Mouse (Mus musculus): ENCODE measurements around the gene Mpz. TPM values are rescaled to one million over a fixed set of nuclear protein-coding genes. Genes with fewer than 3 reads are reported as not detected.

Mpz gene
- polyA plus RNA-seq, 1 experiment = 3.5 TPM

- 51% methylated on average over 3 of the region's 3 CpGs for WGBS
- DNase-seq = no peak
- no peak for TF ChIP-seq CTCF (conservative IDR thresholded peaks at IDR 0.05; ENCODE audit: insufficient read depth, insufficient read length, low read depth, low read length)
- TF ChIP-seq POLR2A (IDR thresholded peaks at IDR 0.05; ENCODE audit: low read depth, low read length) = no peak
Observed at GRCm38 (mm10) chr1:171169913-171170312, 19.4 kb downstream of the Mpz start.

GRCm38 (mm10) chr1:171171138-171171537 is 20.6 kb downstream of the Mpz start:
- H3K36me3 ChIP-seq (ENCODE audit: control insufficient read depth, insufficient read depth, low read length) = no peaks in the 10 kb centered on the region
- H3K27ac ChIP-seq (ENCODE audit: insufficient read depth, low read depth, low read length) = peak overlapping the region; percentile 86; the same call in 1 of the 2 replicates
- no peak overlapping the region for H3K4me3 ChIP-seq (ENCODE audit: insufficient read depth, low read depth, low read length)
- no peaks in the 10 kb centered on the region for H3K27me3 ChIP-seq (replicated peaks; ENCODE audit: control insufficient read depth, insufficient read depth, low read length)
- H3K4me1 ChIP-seq (ENCODE audit: control insufficient read depth, insufficient read depth, low read length) = 0 out of 2 replicates have a peak, but pooled peaks cover 2% of the 10 kb centered on the region
- 27% methylated on average over 3 of the region's 3 CpGs for WGBS
- TF ChIP-seq CTCF (conservative IDR thresholded peaks at IDR 0.05; ENCODE audit: insufficient read depth, insufficient read length, low read depth, low read length) = no peak
- no peak for TF ChIP-seq POLR2A (IDR thresholded peaks at IDR 0.05; ENCODE audit: low read depth, low read length)
- peak; percentile 65 for DNase-seq

More at GRCm38 (mm10) chr1:171169913-171170312, 19.4 kb downstream of the Mpz start:
- Histone ChIP-seq H3K27me3 (replicated peaks; ENCODE audit: control insufficient read depth, insufficient read depth, low read length) (no peaks in the 10 kb centered on the region), H3K27ac (ENCODE audit: insufficient read depth, low read depth, low read length) (no peak overlapping the region), H3K4me1 (ENCODE audit: control insufficient read depth, insufficient read depth, low read length) (0 out of 2 replicates have a peak, but pooled peaks cover 2% of the 10 kb centered on the region), H3K4me3 (ENCODE audit: insufficient read depth, low read depth, low read length) (no peak overlapping the region), H3K36me3 (ENCODE audit: control insufficient read depth, insufficient read depth, low read length) (no peaks in the 10 kb centered on the region)

- Histone ChIP-seq H3K36me3 (ENCODE audit: control insufficient read depth, insufficient read depth, low read length) (no peaks in the 10 kb centered on the region), H3K27me3 (replicated peaks; ENCODE audit: control insufficient read depth, insufficient read depth, low read length) (no peaks in the 10 kb centered on the region), H3K4me3 (ENCODE audit: insufficient read depth, low read depth, low read length) (no peak overlapping the region), H3K4me1 (ENCODE audit: control insufficient read depth, insufficient read depth, low read length) (peaks cover 2% of the 10 kb centered on the region; the same call in 1 of the 2 replicates), H3K27ac (ENCODE audit: insufficient read depth, low read depth, low read length) (no peak overlapping the region)
- TF ChIP-seq CTCF (conservative IDR thresholded peaks at IDR 0.05; ENCODE audit: insufficient read depth, insufficient read length, low read depth, low read length) (no peak), POLR2A (IDR thresholded peaks at IDR 0.05; ENCODE audit: low read depth, low read length) (no peak)
- DNase-seq = no peak
- 98% methylated on average over 8 of the region's 8 CpGs for WGBS
Observed at GRCm38 (mm10) chr1:171172779-171173178, 22.3 kb downstream of the Mpz start.

GRCm38 (mm10) chr1:171179487-171180171 is 29.1 kb downstream of the Mpz start:
- Histone ChIP-seq H3K36me3 (ENCODE audit: control insufficient read depth, insufficient read depth, low read length) (no peaks in the 10 kb centered on the region), H3K27me3 (replicated peaks; ENCODE audit: control insufficient read depth, insufficient read depth, low read length) (no peaks in the 10 kb centered on the region), H3K4me3 (ENCODE audit: insufficient read depth, low read depth, low read length) (no peak overlapping the region), H3K27ac (ENCODE audit: insufficient read depth, low read depth, low read length) (no peak overlapping the region), H3K4me1 (ENCODE audit: control insufficient read depth, insufficient read depth, low read length) (no peaks in the 10 kb centered on the region; the same call in none of the 2 replicates)
- TF ChIP-seq CTCF (conservative IDR thresholded peaks at IDR 0.05; ENCODE audit: insufficient read depth, insufficient read length, low read depth, low read length) (no peak), POLR2A (IDR thresholded peaks at IDR 0.05; ENCODE audit: low read depth, low read length) (no peak)
- DNase-seq = peak; percentile 32
- 65% methylated on average over 5 of the region's 5 CpGs for WGBS

GRCm38 (mm10) chr1:171183025-171183424 is 32.5 kb downstream of the Mpz start:
- DNase-seq = no peak
- Histone ChIP-seq H3K4me1 (ENCODE audit: control insufficient read depth, insufficient read depth, low read length) (no peaks in the 10 kb centered on the region; the same call in 1 of the 2 replicates), H3K27ac (ENCODE audit: insufficient read depth, low read depth, low read length) (no peak overlapping the region), H3K36me3 (ENCODE audit: control insufficient read depth, insufficient read depth, low read length) (no peaks in the 10 kb centered on the region), H3K4me3 (ENCODE audit: insufficient read depth, low read depth, low read length) (no peak overlapping the region), H3K27me3 (replicated peaks; ENCODE audit: control insufficient read depth, insufficient read depth, low read length) (no peaks in the 10 kb centered on the region)
- TF ChIP-seq POLR2A (IDR thresholded peaks at IDR 0.05; ENCODE audit: low read depth, low read length) (no peak), CTCF (conservative IDR thresholded peaks at IDR 0.05; ENCODE audit: insufficient read depth, insufficient read length, low read depth, low read length) (no peak)
- WGBS = 91% methylated on average over 3 of the region's 3 CpGs

- Histone ChIP-seq H3K4me3 (ENCODE audit: insufficient read depth, low read depth, low read length) (no peak overlapping the region), H3K27ac (ENCODE audit: insufficient read depth, low read depth, low read length) (no peak overlapping the region), H3K27me3 (replicated peaks; ENCODE audit: control insufficient read depth, insufficient read depth, low read length) (no peaks in the 10 kb centered on the region), H3K4me1 (ENCODE audit: control insufficient read depth, insufficient read depth, low read length) (no peaks in the 10 kb centered on the region; the same call in 1 of the 2 replicates), H3K36me3 (ENCODE audit: control insufficient read depth, insufficient read depth, low read length) (no peaks in the 10 kb centered on the region)
- DNase-seq = peak; percentile 51
- TF ChIP-seq POLR2A (IDR thresholded peaks at IDR 0.05; ENCODE audit: low read depth, low read length) (no peak), CTCF (conservative IDR thresholded peaks at IDR 0.05; ENCODE audit: insufficient read depth, insufficient read length, low read depth, low read length) (no peak)
- WGBS = 59% methylated on average over 3 of the region's 3 CpGs
Observed at GRCm38 (mm10) chr1:171183620-171184019, 33.1 kb downstream of the Mpz start.

GRCm38 (mm10) chr1:171184314-171184713 is 33.8 kb downstream of the Mpz start:
- peak; percentile 42 for DNase-seq
- Histone ChIP-seq H3K4me3 (ENCODE audit: insufficient read depth, low read depth, low read length) (no peak overlapping the region), H3K27ac (ENCODE audit: insufficient read depth, low read depth, low read length) (peak overlapping the region; percentile 71; the same call in 1 of the 2 replicates), H3K4me1 (ENCODE audit: control insufficient read depth, insufficient read depth, low read length) (peaks cover 2% of the 10 kb centered on the region), H3K36me3 (ENCODE audit: control insufficient read depth, insufficient read depth, low read length) (no peaks in the 10 kb centered on the region), H3K27me3 (replicated peaks; ENCODE audit: control insufficient read depth, insufficient read depth, low read length) (no peaks in the 10 kb centered on the region)
- WGBS = 63% methylated on average over 7 of the region's 7 CpGs
- TF ChIP-seq CTCF (conservative IDR thresholded peaks at IDR 0.05; ENCODE audit: insufficient read depth, insufficient read length, low read depth, low read length) (0 out of 2 replicates have a peak, but pooled peaks have one; percentile 23), POLR2A (IDR thresholded peaks at IDR 0.05; ENCODE audit: low read depth, low read length) (no peak)

All from kidney, adult 2 months (tissue).